Mouse (Mus musculus) MN1 (cell line): ENCODE measurements at regions not wholly inside any gene's neighbourhood (a gene's known extent, or its start where the extent isn't known, plus 50 kb on each side); places are given as distances from the start of the nearest gene placed in this dataset.

Experiments used
- DNase-seq: peaks from one replicate; pipeline ENCODE4 v3.0.0-alpha.2; 2016; ENCODE audit warnings: low spot score

DNA sequence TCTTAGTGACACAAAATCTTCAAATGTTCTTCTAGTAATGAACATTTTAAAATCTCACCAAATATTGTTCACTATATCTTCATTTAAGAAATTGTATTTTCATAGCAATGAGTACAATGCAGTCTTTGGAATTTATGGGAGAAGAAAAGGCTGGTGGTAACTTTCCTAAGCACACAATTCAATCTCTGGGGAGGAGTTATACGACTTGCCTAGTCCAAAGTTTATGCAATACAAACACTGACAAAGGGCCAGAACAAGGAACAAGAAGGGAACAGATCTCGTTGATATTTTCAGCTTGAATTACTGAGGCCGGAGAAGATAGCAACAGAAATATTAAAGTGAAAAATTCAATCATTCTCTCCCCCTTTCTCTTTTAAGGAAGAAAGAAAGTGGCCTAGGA is 449.2 kb upstream of the Cited2 start:
- no peak for DNase-seq

DNA sequence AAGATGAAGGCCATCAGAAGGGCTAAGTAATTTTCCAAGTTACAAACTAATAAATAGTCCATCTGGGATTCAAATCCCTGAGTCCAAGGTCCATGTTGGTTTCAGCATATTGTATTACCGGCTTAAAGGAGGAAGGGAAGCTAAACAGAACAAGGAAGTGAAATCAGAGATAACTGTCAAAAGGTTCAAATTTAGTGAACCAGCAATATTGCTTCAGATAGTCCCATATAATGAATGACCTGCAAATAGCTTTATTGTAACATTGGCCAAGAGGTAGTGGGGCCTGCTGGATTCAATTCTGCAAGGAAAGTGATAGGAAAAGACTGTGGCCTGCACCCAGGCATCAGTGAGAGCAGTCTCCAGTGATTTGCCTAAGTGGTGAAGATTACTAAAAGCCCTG is 447.8 kb upstream of the Cited2 start:
- DNase-seq, result no peak

DNA sequence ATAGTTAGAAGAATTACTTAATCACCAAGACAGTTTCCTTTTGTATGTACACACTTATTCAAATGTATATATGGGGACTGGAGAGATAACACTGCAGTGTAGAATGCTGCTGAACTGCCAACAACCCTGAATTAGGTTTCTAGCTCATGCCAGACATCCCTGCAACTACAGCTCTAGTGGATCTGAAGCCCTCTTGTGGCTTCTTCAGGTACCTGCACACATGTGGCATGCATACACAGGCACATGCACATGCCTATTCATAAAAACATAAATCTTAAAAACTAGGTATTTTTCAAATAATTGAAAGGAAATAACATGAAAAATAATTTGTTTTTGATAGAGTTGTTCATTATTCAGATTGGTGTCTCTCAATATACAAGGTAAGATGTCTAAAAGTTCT is 445.1 kb upstream of the Cited2 start:
- no peak for DNase-seq

DNA sequence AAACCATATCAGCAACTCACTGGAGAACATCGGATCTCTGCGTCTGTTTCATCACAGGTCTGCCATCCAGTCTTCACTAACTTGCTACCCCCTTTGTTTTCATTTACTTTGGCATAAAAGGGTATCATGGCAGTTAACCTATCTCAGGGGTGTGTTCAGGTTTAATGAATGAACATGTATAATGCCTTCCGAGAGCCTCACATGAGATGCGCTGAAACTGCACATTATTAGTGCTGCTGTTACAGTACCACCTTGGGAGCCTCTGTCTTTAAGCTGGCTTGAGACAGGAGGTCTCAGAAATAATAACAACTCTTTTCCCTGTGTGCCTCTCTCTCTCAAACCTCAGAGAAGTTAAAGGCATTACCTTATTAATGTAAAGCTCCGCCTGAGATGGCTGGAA is 438.2 kb upstream of the Cited2 start:
- no peak for DNase-seq

DNA sequence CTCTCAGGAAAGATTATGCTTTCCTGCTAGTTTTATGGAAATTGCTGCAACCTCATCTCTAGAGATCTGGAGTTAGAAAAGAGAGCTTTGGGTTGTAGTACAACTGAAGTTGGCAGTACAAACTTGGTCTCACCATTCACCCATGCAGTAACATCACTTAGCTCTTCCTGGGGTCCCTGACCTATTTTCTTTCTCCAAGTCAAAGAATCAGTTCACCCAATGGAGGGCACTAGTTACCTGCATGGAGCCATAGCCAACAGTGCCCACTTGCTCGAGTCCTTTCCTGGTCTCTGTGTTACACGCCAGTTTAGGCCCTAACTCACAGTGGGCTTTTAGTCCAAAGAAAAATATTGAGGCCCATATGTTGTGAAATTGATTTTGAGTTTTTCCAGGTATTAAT is 435.9 kb upstream of the Cited2 start:
- no peak for DNase-seq

DNA sequence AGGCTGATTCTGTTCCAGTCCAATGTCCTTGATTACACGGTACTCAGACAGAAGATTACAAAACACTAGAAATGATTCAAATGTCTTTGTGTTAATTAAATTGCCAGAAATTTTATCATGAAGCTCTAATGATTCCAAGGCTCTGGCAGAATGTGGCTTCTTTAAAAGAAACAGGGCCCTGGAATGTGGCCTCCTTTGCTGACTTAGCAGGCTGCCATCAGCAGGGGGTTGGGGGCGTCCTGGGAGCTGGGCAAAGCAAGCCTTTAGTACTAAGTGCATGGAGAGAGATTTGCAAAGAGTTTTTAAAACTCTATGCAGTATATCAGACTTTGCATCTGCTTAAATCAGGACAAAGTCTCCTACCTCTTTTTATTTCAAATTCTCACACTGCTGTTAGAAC is 434.8 kb upstream of the Cited2 start:
- peak; percentile 21 for DNase-seq

DNA sequence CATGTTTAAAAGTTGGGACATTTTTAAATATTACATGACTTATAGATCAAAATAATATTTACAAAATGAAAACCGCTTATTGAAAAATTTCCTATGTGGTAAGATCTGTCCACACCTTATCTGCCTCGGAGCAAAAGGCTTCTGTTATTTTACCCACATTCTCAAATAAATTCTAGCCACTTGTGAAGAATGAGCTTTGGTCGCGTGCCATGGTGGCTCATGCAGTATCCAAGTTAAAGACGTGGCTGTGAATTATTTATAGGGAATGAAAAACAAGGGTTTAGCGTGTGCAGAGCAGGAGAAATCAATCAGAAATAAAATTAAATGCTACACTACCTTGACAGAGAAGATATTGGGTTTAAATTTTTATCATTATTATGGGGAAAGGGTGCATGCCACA is 430.7 kb upstream of the Cited2 start:
- no peak for DNase-seq

DNA sequence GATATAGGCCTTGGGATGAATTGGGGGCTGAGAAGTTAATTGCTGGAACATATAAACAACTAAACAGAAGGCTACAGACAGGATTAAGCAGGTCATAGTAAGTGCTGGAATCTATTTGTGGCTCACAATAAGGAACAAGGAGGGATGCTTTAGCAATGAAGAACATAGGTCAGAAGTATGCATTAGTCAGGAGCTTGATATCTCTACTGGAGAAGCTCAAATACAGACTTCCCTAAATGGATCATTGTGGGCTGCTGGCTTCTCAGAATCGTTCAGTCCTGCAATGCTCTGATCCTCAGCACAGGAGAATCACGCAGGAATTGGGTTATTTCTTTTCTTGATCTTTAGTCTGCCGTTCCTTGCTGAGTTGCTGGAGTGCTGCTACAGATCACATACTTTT is 428.6 kb upstream of the Cited2 start:
- DNase-seq, result no peak

DNA sequence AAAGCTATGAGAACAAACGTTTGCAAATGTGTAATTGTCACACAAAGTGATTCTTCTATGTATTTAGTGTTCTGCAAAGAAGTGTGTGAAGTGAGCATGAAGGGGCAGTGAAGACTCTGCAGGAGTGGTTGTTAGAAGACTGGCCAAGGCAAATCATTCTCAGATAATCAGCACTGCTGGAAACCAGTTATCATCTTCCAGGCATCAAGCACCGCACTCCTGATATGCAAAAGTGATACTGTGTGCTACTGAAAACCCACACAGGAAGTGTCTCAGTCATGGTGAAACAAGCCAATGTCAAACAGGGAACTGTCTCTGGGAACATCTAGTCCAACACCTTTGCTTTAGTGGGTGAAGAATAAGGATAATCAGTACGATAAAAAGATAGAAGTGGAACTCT is 427.9 kb upstream of the Cited2 start:
- DNase-seq, result no peak

DNA sequence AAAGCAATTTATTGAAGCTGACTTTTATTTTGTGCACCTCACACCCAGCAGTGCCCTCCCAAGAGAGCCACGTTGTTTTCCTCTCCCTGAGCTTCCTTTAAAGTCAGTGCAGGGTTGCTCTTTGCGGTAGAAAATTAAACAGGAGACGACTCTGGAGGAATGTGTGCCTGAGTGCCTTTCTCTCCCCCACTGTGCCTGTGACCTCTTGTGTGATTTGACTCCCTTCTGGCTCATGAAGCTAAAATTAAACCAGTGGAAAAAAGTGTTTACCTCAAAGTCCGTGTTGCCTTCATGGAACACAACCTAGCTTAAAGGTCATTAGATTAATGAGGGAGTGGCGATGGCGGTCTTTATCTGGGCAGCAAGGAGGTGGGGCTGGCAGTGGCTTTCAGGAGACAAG is 423.4 kb upstream of the Cited2 start:
- no peak for DNase-seq

DNA sequence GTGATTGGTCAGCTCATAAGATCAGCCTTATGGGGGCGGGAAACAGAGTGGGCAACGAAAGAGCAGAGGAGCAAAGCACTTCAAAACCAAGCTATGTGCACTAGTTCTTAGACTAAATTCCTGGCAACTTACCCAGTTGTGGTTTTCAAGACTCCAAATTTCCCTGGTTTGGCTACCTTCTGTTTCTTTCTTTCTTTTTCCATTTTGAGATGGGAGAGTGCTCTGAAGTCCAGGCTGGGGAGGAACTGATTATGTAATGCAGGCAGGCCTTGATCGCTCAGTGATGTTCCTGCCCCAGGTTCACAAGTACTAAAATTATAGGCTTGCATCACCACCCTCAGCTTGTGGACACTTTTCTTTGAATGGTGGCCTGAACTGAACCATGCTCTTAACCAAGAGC is 396.3 kb upstream of the Cited2 start:
- no peak for DNase-seq

DNA sequence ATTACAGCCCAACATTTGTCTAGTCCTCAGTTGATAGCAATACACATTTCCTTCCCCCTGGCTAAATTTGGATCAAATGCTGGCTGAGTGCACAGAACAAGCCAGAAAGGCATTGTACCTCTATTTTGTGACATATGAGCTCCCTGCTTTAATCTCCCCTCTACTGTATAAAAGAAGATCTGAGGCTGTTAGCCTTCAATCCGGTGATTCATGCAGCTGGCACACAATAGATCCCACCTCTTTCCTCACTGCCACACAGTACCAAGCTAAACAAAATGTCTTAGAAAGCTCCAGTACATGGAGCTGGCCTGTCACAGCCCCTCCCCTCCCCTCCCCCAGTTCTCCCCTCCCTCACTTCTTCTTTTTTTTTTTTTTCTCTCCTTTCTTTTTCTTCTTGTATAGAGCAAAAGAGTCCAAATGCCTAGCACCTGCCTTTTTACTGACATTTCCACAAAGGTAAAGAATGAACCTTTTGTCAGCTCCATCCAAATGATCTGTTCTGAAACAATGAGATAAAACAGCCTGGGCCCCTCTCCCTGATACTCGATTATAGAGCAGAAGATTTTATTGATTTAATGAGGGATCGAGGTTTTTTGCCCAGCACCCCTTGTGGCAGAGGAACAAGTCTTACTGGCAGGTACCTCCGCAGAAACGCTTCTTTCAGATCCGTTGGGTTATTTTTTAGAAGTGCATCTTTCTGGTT is 392.0 kb upstream of the Cited2 start:
- no peak for DNase-seq

DNA sequence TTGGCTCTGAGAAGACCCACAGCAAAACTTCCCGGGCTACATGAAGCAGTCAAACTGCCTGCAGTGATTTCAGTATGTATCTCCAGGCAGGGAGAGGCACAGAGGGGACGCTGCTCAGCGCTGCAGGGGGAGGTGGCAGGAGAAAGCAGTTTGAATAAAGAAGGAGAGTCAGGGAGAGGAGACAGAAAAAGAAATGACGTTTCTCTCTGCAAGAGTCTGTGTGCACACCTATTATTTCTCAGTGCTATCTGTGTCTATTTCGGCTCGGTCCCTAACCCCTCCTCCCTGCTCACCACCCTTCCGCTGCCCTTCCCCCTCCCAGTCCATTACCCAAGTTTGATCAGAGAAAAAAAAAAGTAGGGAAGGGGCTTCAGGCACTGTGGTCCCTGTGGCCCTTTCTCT is 391.4 kb upstream of the Cited2 start:
- DNase-seq, result no peak

DNA sequence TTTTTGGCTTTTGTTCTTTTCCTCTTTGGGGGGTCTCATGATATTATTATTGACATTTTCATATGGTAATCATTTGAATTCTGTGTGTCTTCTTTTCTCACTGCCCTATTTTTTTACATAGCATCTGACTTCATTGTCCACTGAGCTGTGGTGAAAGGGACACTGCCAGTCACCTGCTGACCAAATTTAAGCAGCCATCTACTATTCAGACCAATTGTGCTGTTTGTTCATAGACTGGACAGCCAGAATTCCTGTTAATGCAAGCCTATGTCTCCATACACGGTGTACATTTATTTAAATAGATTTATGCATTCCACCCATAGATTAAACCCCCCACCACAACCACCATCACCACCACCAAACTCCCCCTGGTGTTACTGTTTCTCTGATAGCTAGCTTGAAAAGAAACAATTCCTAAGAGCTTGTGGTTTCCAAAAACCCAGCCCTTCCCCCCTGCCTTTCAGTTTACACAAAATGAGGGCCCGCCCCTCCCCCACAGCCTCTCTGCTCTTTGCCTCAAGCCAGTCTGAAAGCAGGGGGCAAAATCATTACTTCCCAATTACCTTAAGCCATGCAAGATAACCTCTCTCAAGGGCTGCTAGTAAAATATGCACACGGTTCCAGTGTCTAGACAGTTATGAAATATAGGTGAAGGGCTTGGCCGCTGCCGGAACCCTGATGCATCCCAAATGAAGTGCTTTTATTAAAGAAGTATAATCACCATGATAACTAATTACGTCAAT is 390.8 kb upstream of the Cited2 start:
- no peak for DNase-seq

DNA sequence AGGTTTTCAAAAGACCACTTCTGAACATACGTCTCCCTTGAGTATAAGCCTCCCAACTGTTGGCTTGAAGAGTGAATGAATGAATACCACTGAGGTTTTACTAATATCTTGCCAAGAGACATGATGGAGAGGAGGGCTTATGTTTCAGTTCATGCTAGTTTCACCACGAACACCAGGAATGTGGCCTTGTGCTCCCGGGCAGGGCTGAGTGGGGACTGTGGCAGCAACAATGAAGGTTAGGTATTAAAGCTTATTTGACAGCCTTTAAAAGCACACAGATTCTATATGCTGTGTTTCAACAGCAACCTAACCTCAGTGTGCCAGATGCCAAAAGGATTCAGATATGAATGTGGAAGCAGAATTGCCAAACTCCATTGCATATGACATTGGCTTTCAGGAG is 390.0 kb upstream of the Cited2 start:
- DNase-seq, result no peak

DNA sequence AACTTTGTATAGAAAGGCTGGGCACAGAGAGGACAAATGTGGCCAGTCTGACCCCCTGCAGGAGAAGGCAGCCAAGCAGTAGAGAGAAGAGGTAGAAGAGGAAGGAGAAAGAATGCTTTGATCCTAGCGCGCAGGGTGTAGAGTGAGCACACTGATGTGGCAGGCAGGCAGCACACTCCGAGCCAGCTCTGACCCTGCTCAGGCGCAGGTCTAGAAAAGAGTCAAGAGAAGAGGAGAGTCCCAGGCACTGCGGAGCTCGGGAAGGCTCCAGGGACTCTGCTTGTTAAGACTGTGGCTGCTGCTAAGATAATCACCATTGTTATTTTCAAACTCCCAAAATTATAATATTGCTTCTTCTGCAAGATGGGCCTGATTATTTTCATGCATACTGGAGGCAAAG is 389.3 kb upstream of the Cited2 start:
- no peak for DNase-seq

DNA sequence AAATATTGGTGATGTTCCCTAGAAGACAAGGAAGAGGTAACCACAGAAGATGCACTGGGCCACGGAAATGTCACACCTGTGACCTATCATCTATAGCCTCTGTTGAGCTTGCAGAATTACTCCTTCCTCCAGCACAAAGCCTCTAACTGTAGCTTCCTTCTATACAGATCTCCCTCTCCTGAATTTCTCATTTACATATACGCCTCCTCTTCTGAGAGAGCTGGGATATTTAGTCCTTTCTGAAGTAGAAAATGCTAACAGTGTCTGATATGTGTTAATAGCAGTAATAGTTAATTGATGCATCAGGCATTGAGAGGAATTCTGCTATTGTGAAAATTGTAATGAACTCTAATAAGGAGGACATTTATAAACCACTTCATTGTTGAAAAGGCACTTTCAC is 385.8 kb upstream of the Cited2 start:
- no peak for DNase-seq

DNA sequence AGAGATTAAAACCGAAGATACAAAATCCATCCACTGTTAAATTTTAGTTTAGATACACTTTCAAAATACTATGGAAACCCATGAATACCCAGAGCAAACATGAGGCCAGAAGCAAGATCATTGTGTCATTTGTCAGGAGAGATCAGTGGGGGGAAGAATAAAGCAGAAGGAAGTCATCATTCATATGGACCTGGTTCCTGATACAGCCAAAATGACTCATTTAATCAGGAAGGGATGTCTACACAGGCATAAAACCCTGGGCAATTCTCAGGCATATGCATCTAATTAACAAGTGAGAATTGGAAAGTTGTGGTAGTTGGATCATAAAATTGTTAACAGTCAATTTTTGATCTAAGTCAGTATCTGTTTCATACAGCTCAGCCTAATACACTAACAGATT is 379.2 kb upstream of the Cited2 start:
- DNase-seq, result no peak

DNA sequence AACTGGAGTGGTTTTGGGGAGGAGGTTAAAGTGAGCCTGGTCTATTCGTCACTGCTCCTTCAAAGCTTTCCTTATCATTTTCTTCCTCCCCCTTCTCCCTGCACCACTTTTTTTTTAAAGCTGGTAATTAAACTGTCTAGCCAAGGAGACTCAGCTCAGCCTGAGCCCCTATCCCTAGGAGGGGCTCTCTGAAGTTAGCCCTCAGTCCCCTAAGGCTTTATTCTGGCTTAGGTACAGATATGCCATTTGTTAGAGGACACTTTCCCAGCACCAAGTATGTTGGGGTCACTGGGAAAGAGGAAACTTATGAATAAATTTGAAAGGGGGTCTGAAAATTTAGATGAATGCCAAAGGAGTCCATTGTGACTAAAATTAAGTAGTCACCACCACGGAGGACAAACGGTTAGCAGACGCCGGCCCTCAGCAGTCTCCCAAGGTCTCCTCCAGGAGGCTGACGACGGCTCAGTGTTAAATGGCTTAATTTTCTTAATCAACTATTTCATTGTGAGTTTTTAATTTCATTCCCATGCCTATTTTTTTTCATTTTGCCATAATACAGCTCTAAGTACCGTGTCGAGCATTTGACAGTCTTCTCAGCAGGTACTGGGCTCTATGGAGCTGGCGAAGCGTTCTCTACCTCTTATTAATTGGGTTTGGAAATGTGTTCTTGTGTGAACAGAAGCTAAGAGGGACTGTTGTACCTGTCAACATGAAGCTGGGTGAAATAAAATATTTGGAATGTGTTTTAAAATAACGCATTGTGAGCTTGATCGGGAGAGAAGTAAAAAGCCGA is 370.6 kb upstream of the Cited2 start:
- DNase-seq, result no peak

DNA sequence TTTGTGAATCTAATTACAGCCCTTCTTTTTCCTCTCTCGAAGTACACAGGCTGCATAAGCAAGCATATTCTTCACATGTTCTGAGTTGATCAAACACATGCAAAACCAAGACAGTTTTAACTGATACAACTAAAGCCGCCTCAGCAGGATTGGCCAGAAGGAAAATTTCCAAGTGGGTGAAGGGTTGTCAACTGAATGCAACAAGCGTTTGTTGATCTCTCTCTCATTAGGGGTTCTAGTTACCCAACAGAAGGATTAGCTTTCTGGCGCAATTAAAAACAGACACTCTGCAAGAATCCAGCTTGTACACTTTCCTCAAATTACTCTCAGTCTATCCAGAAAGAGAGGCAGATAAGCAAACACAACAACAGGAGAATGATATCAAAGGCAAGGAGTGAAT is 367.5 kb upstream of the Cited2 start:
- no peak for DNase-seq

DNA sequence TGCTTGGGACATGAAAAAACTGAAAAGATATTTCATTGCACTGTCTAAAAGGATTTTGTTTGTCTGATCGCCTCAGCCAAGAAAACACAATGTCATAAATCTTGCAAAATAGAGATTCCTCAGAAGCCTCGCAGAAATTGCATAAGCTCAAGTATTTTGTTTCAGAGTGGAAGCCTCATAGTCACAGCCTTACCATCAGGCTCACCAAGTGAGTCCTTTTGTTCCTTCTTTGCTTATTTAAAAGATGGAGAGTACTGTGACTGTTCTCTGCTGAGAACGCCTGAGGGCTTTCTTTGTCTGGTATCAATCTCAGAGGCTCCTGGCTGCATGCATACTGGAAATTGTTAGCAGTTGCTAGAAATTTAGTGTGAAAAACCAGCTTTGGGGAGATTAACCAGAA is 367.0 kb upstream of the Cited2 start:
- DNase-seq, result no peak

DNA sequence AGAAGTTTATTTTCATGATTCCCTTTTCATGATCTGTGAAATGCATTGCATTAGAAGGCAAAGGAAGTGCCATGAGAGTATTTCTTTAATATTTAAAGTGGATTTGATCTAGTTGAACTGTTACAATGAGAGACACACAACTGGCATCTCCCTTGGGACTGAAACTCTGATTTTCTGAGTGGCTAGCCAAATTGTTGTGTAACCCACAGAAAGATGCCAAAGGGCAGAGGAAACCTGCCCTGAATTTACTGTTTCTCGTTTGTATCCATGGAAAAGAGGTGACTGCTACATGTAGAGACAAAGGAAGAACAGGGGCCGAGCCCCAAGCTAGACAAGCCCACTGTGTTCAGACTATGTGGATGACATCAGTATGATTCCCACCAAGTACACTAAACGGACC is 360.4 kb upstream of the Cited2 start:
- DNase-seq, result no peak

DNA sequence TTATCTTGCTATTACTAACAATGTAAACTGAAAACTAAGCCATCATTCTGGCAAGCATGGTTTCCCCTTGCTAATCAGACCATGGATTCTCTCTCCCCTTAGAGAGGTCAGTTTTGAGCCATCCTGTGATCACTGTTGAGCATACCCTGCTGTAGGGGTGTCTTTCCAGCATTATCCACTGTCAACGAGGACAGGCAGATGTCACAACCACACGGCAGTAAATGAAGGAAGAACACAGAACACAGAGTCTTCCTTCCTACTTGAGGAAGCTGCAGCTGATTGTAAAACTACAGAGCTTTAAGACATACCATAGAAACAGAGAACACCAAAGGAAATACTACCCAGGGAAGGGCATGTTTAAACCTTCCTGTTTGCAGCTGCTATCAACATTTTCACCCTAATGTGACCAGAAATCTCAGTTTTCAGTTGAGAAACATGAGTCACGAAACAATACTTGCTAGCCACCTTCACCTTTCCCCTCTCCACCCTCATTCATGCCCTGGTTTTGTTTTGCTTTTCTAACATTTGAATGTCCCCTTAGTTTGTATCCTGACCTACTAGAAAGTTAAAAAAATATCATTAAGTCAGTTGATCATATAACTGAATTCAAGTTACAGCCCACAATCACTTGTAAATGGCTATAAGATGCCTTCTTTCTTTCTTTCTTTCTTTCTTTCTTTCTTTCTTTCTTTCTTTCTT is 356.8 kb upstream of the Cited2 start:
- no peak for DNase-seq
